Comparison of ENCODE assay signal across 27 mouse cellular contexts in the genomic region with DNA sequence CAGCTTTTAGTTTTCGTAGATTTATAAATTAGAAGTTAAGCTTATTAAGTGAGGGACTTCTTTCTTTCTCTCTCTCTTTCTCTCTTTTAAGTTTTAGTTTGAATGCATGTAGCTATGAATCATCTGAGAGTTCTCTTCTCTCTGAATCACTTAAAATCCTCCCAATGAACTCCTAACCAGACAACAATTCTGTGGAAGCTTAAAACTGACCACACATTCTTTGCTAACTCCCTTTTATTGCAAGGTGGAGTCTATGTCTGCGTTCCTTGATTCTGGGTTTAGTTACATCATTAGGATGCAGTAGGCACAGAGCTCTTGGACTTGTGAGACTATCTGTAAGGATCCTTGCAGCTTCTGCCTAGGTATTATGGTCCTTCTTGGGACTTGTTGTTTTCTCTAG. TPM values are rescaled to one million over a fixed set of nuclear protein-coding genes. Genes with fewer than 3 reads are reported as not detected.
A peak's percentile ranks its signal among the peaks of the same experiment; 100 is the strongest.
DNase-seq lines count a peak whose midpoint lies in the region; ATAC-seq and TF ChIP-seq lines count a peak whose summit lies in the region.
"Had no signal": no experiment of that assay in that cellular context is flagged by ENCODE, and none has a peak within 500 bp of the region (broad histone marks: within the 10 kb centered on the region; RNA-seq: fewer than 3 reads in every experiment).

No protein-coding gene starts in this region.

- H3K4me1 ChIP-seq in embryonic fibroblast, embryonic 13.5 days (ENCODE audit: control insufficient read depth, insufficient read depth, low read length) = peaks cover 11% of the 10 kb centered on the region
- no peaks in the 10 kb centered on the region for H3K4me1 ChIP-seq in neural tube, embryonic 15.5 days
- H3K4me1 ChIP-seq: embryonic facial prominence, embryonic 13.5 days; embryonic facial prominence, embryonic 15.5 days; forebrain, embryonic 13.5 days; forebrain, embryonic 15.5 days had no signal

- H3K36me3 ChIP-seq in neural tube, embryonic 15.5 days = no peaks in the 10 kb centered on the region
- H3K36me3 ChIP-seq: embryonic facial prominence, embryonic 13.5 days; embryonic facial prominence, embryonic 15.5 days; forebrain, embryonic 15.5 days; G1E had no signal

- no peaks in the 10 kb centered on the region for H3K9me3 ChIP-seq in neural tube, embryonic 15.5 days (replicated peaks)
- H3K9me3 ChIP-seq: embryonic facial prominence, embryonic 13.5 days; embryonic facial prominence, embryonic 15.5 days; forebrain, embryonic 13.5 days; forebrain, embryonic 15.5 days had no signal

- H3K4me2 ChIP-seq in neural tube, embryonic 15.5 days = no peak overlapping the region
- H3K4me2 ChIP-seq: embryonic facial prominence, embryonic 13.5 days; embryonic facial prominence, embryonic 15.5 days; forebrain, embryonic 13.5 days; forebrain, embryonic 15.5 days had no signal

- H3K27me3 ChIP-seq in neural tube, embryonic 15.5 days (replicated peaks) = no peaks in the 10 kb centered on the region
- H3K27me3 ChIP-seq: CH12.LX; embryonic facial prominence, embryonic 13.5 days; embryonic facial prominence, embryonic 15.5 days; forebrain, embryonic 13.5 days; forebrain, embryonic 15.5 days; Patski had no signal

- DNase-seq in 3T3-L1 (ENCODE audit: low read depth, low spot score) = peak; percentile 60
- DNase-seq in Muller cell, postnatal 12 days (ENCODE audit: inconsistent ontology term) = peak; percentile 58
- DNase-seq in thymus, postnatal 10 days (ENCODE audit: low spot score in 2 of 2) = no peak
- DNase-seq in urinary bladder, postnatal 10 days (ENCODE audit: low spot score) = no peak
- DNase-seq: adrenal gland, adult 8-10 months; adrenal gland, postnatal 14 days; adrenal gland, postnatal 36 days; cerebellum, adult 11-12 months; cerebellum, adult 8-10 months; cerebellum, adult 9-11 months; cerebellum, postnatal 14 days; cerebellum, postnatal 36 days; embryo, embryonic 11 days; forebrain, postnatal 0 days had no signal

- no peak for ATAC-seq in neural tube, embryonic 15.5 days (ENCODE audit: low FRiP score)
- ATAC-seq: CD4-positive, CD25-positive, alpha-beta regulatory T cell, adult 4 months; forebrain, embryonic 13.5 days; forebrain, embryonic 15.5 days; forebrain, postnatal 0 days; Patski had no signal

- no peak overlapping the region for H3K9ac ChIP-seq in neural tube, embryonic 15.5 days (replicated peaks)
- H3K9ac ChIP-seq: embryonic facial prominence, embryonic 13.5 days; embryonic facial prominence, embryonic 15.5 days; forebrain, embryonic 13.5 days; forebrain, embryonic 15.5 days; forebrain, postnatal 0 days had no signal

- no peak overlapping the region for H3K4me3 ChIP-seq in embryonic fibroblast, embryonic 13.5 days (ENCODE audit: insufficient read depth, low read length)
- H3K4me3 ChIP-seq in neural tube, embryonic 15.5 days (replicated peaks) = no peak overlapping the region
- H3K4me3 ChIP-seq: embryonic facial prominence, embryonic 13.5 days; embryonic facial prominence, embryonic 15.5 days; forebrain, embryonic 13.5 days; forebrain, embryonic 15.5 days had no signal

- no peak for TF ChIP-seq CTCF in embryonic fibroblast, embryonic 13.5 days (IDR thresholded peaks at IDR 0.05; ENCODE audit: borderline replicate concordance, insufficient read depth, low read length)

- no peak for TF ChIP-seq POLR2A in embryonic fibroblast, embryonic 13.5 days (IDR thresholded peaks at IDR 0.05; ENCODE audit: low read depth, low read length)

- H3K27ac ChIP-seq in embryonic fibroblast, embryonic 13.5 days (ENCODE audit: insufficient read depth, low read length) = peak overlapping the region; percentile 42; the same call in 1 of the 2 replicates
- H3K27ac ChIP-seq in neural tube, embryonic 15.5 days (replicated peaks) = no peak overlapping the region
- H3K27ac ChIP-seq: embryonic facial prominence, embryonic 13.5 days; embryonic facial prominence, embryonic 15.5 days; forebrain, embryonic 13.5 days; forebrain, embryonic 15.5 days had no signal

- 92% methylated on average over 2 of the region's 2 CpGs for WGBS in neural tube, embryonic 15.5 days

RNA-seq across cellular contexts. Expression of a gene that starts 40.5 kb away (rescaled TPM):
- polyA plus RNA-seq in embryonic fibroblast, embryonic 13.5 days (2011; ENCODE audit: insufficient read length, low read depth, missing spikeins) = not detected in 2 replicates
- not detected in 2 replicates for polyA plus RNA-seq in neural tube, embryonic 15.5 days (2015; fragmentation: Nextera tagmentation; extraction: Ambion mirVana)
- polyA plus RNA-seq: activated CD4-positive, CD25-positive, alpha-beta regulatory T cell, adult 4 months; embryonic facial prominence, embryonic 11.5 days; embryonic facial prominence, embryonic 13.5 days; embryonic facial prominence, embryonic 15.5 days; forebrain, embryonic 11.5 days; forebrain, embryonic 13.5 days; forebrain, embryonic 15.5 days; forebrain, postnatal 0 days; G1E; Patski had no signal

RNA-seq across cellular contexts. Expression of a gene that starts 41.2 kb away (rescaled TPM):
- 2.5 and 3.3 TPM in 2 replicates for polyA plus RNA-seq in embryonic fibroblast, embryonic 13.5 days (2011; ENCODE audit: insufficient read length, low read depth, missing spikeins)
- polyA plus RNA-seq in neural tube, embryonic 15.5 days (2015; fragmentation: Nextera tagmentation; extraction: Ambion mirVana) = not detected in 2 replicates
- polyA plus RNA-seq: embryonic facial prominence, embryonic 13.5 days; forebrain, embryonic 11.5 days; forebrain, embryonic 13.5 days; forebrain, embryonic 15.5 days; forebrain, postnatal 0 days; G1E had no signal

Comparison
In these comparisons a context has a peak if more than half of its experiments do, and no peak if none do; other contexts are left out.
1. DNase-seq: peak in 3T3-L1 (single experiment) and Muller cell, postnatal 12 days (single experiment); none in thymus, postnatal 10 days (0 of 2) and urinary bladder, postnatal 10 days (single experiment).